Mouse (Mus musculus) thymus, adult 2 months (tissue): ENCODE measurements around the gene Sp3.

Source experiments
- CTCF ChIP-seq: fragments of 200-500 bp; IDR thresholded peaks from 2 replicates; pipeline ENCODE4 v1.5.1; 2012; ENCODE audit warnings: mild to moderate bottlenecking, control low read depth, low read length, moderate library complexity, borderline replicate concordance; ENCODE audit not compliant: control insufficient read depth, poor library complexity, insufficient read depth; ENCODE audit errors: extremely low read depth
- POLR2A ChIP-seq: fragments of 200-500 bp; IDR thresholded peaks from 2 replicates; pipeline ENCODE4 v1.6.1; 2012; ENCODE audit warnings: mild to moderate bottlenecking, low read length, control low read depth, moderate library complexity; ENCODE audit not compliant: control insufficient read depth, poor library complexity, insufficient read depth; ENCODE audit errors: extremely low read depth

- no peak for TF ChIP-seq CTCF
- no peak for TF ChIP-seq POLR2A
Measured at GRCm38 (mm10) chr2:72935937-72936336, 44.3 kb downstream of the Sp3 start.
